Mouse (Mus musculus) midbrain, embryonic 15.5 days (tissue): ENCODE measurements around the gene Cldn10. TPM values are rescaled to one million over a fixed set of nuclear protein-coding genes. Genes with fewer than 3 reads are reported as not detected.
"Not testable (repeated sequence)": the region's sequence is repeated elsewhere in the genome, so short reads cannot be mapped to it uniquely, and the experiment has no call there.

ENCODE experiments used
- ATAC-seq: fragments of 200-750 bp; cut with Nextera tagmentation; replicated peaks from 2 replicates; pipeline ENCODE4 v1.8.0; 2017; ENCODE audit warnings: moderate TSS enrichment
- H3K27ac ChIP-seq: fragments of 300-500 bp; sonication (generic); 2 replicates; pipeline ENCODE4 v1.5.1; 2015; ENCODE audit warnings: mild to moderate bottlenecking, inconsistent platforms
- H3K27me3 ChIP-seq: fragments of 300-500 bp; sonication (generic); replicated peaks from 2 replicates; pipeline ENCODE4 v1.6.1; 2015; ENCODE audit warnings: inconsistent platforms
- H3K36me3 ChIP-seq: fragments of 300-500 bp; sonication (generic); replicated peaks from 2 replicates; pipeline ENCODE4 v1.6.1; 2015; ENCODE audit warnings: inconsistent platforms
- H3K4me1 ChIP-seq: fragments of 300-500 bp; sonication (generic); 2 replicates; pipeline ENCODE4 v1.6.1; 2015; ENCODE audit warnings: inconsistent platforms
- H3K4me2 ChIP-seq: fragments of 300-500 bp; sonication (generic); 2 replicates; pipeline ENCODE4 v1.6.1; 2015; ENCODE audit warnings: inconsistent platforms, mild to moderate bottlenecking, moderate library complexity
- H3K4me3 ChIP-seq: fragments of 300-500 bp; sonication (generic); 2 replicates; pipeline ENCODE4 v1.5.1; 2015; ENCODE audit warnings: mild to moderate bottlenecking, inconsistent platforms
- H3K9ac ChIP-seq: fragments of 300-500 bp; sonication (generic); 2 replicates; pipeline ENCODE4 v1.6.1; 2015; ENCODE audit warnings: mild to moderate bottlenecking, inconsistent platforms
- H3K9me3 ChIP-seq: fragments of 300-500 bp; sonication (generic); 2 replicates; pipeline ENCODE4 v1.6.1; 2016; ENCODE audit warnings: inconsistent platforms
- WGBS: fragments of 180-500 bp; shearing (Covaris S2); methylation state at CpG from one replicate; pipeline ENCODE4 v1.1.7; 2015; ENCODE audit warnings: mixed read lengths; 5-methylcytosine and 5-hydroxymethylcytosine counted together
- polyA plus RNA-seq: library from polyadenylated mRNA; unstranded; fragments of >200 nt; fragmentation: Nextera tagmentation; extraction: Ambion mirVana; gene quantifications from 2 replicates; pipeline ENCODE4 v1.2.1, GENCODE M21; 2015

Cldn10 gene
- polyA plus RNA-seq, result 1.8 TPM in 2 replicates

DNA sequence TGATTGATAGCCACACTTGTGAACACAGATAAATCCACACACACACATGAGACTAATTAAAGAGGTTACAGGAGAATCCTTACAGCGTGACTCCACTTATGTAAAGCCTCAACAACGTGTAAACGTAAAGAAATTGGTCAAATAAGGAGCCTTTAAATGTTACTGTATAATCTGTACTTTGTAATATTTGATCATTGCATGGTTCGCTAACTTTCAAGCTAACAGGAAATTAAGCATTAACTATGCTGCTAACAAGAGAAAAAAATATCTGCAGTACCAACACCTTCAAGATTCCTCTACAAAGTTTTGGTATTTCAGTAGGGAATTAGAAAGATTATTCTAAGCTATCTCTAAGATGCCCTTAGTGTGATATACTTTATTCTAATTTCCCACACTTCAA, at the start of gene Cldn10:
Gene Cldn10 (plus strand): TSS at position 288 of the 400 bp plus-strand sequence.
- Histone ChIP-seq H3K4me3 (no peak within 1 kb of the TSS), H3K9me3 (no peaks in the 10 kb centered on the region), H3K9ac (no peak within 1 kb of the TSS), H3K36me3 (no peaks in the 10 kb centered on the region), H3K4me2 (no peak within 1 kb of the TSS), H3K27ac (no peak within 1 kb of the TSS), H3K4me1 (no peaks in the 10 kb centered on the region), H3K27me3 (no peaks in the 10 kb centered on the region)
- 80% methylated on average over 4 of the region's 4 CpGs for whole genome bisulfite sequencing
- no peak for ATAC-seq

DNA sequence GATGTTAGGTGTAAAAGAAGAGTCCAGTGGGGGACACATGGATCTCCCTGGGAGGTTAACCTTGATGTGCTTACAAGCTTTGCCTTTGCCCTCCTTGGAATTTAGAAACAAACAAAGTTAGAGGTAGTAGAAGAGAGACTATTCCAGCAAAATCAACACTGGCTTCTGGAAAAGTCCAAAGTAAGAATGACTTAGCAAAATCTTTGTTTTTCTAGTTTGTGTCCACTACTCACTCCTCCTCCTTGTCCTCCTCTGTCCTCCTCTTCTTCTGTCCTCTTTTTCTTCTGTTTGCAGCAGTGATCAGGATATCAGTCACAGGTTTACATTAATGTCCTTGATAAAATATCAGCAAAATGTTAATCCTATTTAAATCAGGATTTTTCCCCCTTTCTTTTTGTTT, 45.9 kb upstream of the Cldn10 start:
- no peaks in the 10 kb centered on the region for H3K27me3 ChIP-seq
- no peak for ATAC-seq

DNA sequence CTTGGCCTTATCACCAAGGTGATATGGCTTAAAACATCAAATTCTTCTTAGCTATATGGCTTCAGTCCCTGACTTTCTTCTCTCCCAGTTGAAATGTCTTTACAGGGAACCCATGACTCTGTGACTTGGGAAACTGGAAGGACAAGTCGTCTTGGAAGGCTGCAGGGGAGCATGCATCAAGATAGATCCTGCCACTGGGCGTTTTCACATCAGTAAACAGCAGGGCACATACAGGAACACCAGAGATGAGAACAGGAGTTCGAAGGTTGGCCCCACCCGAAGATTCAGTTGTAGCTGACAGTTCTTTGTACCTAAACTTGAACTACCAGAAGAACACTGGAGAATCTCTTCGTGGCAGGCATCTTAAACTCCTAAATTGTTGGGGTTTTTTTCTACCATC, 44.8 kb upstream of the Cldn10 start:
- no peak for ATAC-seq
- no peaks in the 10 kb centered on the region for H3K36me3 ChIP-seq
- 76% methylated on average over 5 of the region's 5 CpGs for WGBS

More for the DNA sequence above, 45.9 kb upstream of the Cldn10 start:
- H3K4me3 ChIP-seq, result no peak overlapping the region
- H3K4me1 ChIP-seq, result no peaks in the 10 kb centered on the region
- no peaks in the 10 kb centered on the region for H3K36me3 ChIP-seq
- H3K9ac ChIP-seq, result no peak overlapping the region
- H3K9me3 ChIP-seq, result peaks cover 4% of the 10 kb centered on the region; the same call in 1 of the 2 replicates
- H3K27ac ChIP-seq, result no peak overlapping the region
- H3K4me2 ChIP-seq, result no peak overlapping the region

DNA sequence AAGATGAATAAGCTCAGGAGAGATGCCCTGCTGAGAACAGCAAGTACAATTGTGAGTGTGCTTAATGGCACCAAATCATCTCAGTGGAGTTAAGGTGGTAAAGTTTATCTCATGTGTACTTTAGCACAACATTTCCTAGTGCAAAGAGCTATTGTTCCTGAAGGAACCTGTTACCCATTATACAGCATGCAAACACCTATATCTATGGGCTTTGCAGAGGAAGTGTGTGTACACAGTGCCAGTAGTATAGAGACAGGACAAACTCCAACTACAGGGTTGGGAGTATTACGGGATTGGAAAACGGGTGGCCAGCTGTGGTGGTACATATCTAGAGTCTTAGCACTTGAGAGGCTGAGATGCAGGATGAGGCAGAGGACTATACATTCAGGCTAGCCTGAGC, 38.6 kb upstream of the Cldn10 start:
- Histone ChIP-seq H3K27ac (no peak overlapping the region), H3K4me3 (no peak overlapping the region), H3K4me1 (no peaks in the 10 kb centered on the region), H3K9me3 (no peaks in the 10 kb centered on the region), H3K4me2 (no peak overlapping the region), H3K27me3 (no peaks in the 10 kb centered on the region), H3K9ac (no peak overlapping the region), H3K36me3 (no peaks in the 10 kb centered on the region)
- ATAC-seq, result no peak
- 96% methylated on average over 2 of the region's 2 CpGs for WGBS

More for the DNA sequence above, 44.8 kb upstream of the Cldn10 start:
- Histone ChIP-seq H3K9me3 (peaks cover 4% of the 10 kb centered on the region; the same call in 1 of the 2 replicates), H3K4me3 (no peak overlapping the region), H3K27ac (no peak overlapping the region), H3K9ac (no peak overlapping the region), H3K4me2 (no peak overlapping the region), H3K4me1 (no peaks in the 10 kb centered on the region), H3K27me3 (no peaks in the 10 kb centered on the region)

DNA sequence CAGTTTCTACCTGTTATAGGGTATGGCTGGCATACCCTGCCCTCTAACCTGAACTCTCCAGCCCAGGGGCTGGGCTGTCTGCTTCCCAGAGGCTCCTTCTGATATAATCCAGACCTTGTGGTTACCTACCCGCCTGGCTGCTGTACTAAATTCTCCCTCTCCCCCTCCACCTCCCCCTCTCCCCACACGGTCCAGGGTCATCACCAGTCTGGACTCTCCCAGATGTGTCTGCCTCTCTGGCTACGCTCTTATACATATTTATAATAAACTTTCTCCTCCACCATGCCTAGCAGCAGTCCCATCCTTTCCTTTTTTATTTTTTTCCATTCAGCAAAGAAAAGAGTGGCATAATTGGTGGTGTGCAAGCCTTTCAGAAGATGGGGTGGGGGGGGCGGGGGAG, 38.0 kb upstream of the Cldn10 start:
- Histone ChIP-seq H3K4me3 (no peak overlapping the region), H3K4me1 (no peaks in the 10 kb centered on the region), H3K36me3 (no peaks in the 10 kb centered on the region), H3K9ac (no peak overlapping the region), H3K4me2 (no peak overlapping the region), H3K27me3 (no peaks in the 10 kb centered on the region), H3K27ac (no peak overlapping the region), H3K9me3 (no peaks in the 10 kb centered on the region)
- 42% methylated on average over 4 of the region's 4 CpGs for WGBS
- no peak for ATAC-seq

DNA sequence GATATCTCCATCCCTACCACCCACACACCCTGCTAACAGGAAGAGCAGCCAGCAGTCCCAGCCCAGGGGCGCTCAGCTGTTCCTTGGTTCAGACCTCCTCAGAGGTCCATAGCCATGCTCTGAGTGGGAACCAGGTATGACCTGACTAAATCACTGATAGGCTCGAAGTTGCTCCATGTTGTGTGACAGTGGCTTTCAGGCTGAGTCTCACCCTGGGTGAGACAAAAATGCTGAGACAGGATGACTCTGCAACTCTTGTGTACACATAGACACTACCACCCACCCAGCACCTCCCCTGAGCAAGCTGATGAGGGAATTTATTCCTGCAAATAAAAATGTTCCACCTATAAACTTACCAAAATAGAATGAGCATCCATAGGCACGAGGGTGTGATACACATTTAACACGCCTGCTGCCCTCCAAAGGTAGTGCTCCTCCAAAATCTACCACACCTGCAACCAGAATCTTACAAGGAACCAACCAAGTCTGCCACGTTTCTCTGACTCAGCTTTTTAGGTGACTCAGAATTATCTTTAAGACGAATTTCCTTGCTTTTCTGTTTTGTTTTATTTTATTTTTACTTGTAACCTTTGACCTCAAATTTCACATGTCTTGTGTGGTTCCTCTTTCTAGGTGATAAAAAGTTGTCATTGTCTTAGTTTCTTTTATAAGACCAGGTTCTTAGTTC, 37.1 kb upstream of the Cldn10 start:
- WGBS, result 89% methylated on average over 6 of the region's 6 CpGs
- Histone ChIP-seq H3K4me1 (no peaks in the 10 kb centered on the region), H3K9ac (no peak overlapping the region), H3K27me3 (no peaks in the 10 kb centered on the region), H3K27ac (no peak overlapping the region), H3K36me3 (no peaks in the 10 kb centered on the region), H3K4me3 (no peak overlapping the region), H3K4me2 (no peak overlapping the region), H3K9me3 (no peaks in the 10 kb centered on the region)
- ATAC-seq, result no peak

DNA sequence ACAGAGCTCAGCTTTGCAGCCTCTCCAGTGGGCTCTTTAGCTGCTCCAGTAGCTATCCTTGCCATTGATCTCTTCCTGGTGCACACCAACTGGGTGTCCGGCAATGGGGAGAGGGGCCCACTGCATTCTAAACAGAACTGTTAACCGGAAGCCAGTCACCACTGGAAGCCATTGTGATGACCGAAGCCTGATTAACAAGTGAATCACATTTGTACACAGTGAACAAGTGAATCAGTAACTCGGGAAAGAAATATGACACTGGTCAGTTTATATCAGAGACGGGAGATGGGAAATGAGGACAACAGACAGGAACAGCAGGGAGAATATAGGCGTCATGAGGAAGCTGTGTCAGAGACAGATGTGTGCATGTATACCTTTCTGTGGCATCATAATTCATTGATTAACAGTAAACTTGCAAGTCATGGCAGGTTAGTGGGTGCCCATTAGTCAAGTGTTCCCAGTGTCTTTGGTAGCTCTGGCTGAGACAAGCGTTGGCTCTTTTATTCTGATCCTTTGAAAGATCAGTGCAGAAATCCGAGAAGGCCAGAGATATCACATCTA, 36.4 kb upstream of the Cldn10 start:
- no peaks in the 10 kb centered on the region for H3K4me1 ChIP-seq
- no peak overlapping the region for H3K4me2 ChIP-seq
- no peaks in the 10 kb centered on the region for H3K27me3 ChIP-seq
- H3K36me3 ChIP-seq, result no peaks in the 10 kb centered on the region
- ATAC-seq, result no peak
- no peak overlapping the region for H3K27ac ChIP-seq
- 68% methylated on average over 8 of the region's 8 CpGs for WGBS
- no peaks in the 10 kb centered on the region for H3K9me3 ChIP-seq
- H3K4me3 ChIP-seq, result no peak overlapping the region
- H3K9ac ChIP-seq, result no peak overlapping the region

DNA sequence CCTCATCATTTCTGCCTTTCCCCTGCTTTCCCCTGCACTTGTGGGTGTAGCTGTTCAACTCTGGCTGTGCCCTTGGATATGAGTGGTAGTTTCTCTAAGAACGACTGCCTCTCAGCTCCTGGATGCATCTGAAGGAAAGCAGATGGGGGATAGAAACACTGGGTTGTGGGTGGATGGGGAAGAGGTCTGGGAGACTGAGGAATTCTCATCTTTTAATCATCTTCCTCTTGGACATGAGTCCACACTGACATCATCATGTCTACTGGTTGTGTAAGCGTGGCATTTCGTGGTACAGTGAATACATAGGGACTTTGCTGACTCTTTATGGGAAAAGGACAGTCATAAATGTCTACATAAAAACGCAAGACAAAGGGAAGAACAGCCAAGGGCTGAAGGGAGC, 31.7 kb upstream of the Cldn10 start:
- no peak for ATAC-seq
- 85% methylated on average over 4 of the region's 4 CpGs for WGBS
- Histone ChIP-seq H3K4me1 (no peaks in the 10 kb centered on the region), H3K9me3 (no peaks in the 10 kb centered on the region), H3K4me3 (no peak overlapping the region), H3K4me2 (no peak overlapping the region), H3K9ac (no peak overlapping the region), H3K36me3 (no peaks in the 10 kb centered on the region), H3K27ac (no peak overlapping the region), H3K27me3 (no peaks in the 10 kb centered on the region)

DNA sequence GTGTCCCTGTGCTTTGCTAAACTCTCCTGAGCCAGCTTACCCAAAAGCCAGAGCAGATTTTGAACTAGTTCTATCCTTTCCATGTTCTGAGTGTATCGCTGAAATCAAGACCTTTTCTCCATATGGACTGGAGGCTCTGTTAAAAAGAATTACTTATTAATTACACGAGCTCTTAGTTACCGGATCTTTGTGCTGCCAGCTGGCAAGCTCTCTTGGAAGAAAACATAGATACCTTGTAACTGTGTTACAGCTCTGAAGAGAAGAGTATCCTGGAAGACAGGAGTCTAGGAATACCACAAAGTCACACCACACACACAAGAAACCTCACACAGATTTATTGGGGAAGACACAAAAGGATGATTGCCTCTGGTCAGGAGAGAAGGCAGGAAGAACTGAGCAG, 31.1 kb upstream of the Cldn10 start:
- Histone ChIP-seq H3K27me3 (no peaks in the 10 kb centered on the region), H3K9ac (no peak overlapping the region), H3K36me3 (no peaks in the 10 kb centered on the region), H3K9me3 (no peaks in the 10 kb centered on the region), H3K4me2 (no peak overlapping the region), H3K27ac (no peak overlapping the region), H3K4me1 (no peaks in the 10 kb centered on the region), H3K4me3 (no peak overlapping the region)
- ATAC-seq, result no peak
- 87% methylated on average over 3 of the region's 3 CpGs for WGBS

DNA sequence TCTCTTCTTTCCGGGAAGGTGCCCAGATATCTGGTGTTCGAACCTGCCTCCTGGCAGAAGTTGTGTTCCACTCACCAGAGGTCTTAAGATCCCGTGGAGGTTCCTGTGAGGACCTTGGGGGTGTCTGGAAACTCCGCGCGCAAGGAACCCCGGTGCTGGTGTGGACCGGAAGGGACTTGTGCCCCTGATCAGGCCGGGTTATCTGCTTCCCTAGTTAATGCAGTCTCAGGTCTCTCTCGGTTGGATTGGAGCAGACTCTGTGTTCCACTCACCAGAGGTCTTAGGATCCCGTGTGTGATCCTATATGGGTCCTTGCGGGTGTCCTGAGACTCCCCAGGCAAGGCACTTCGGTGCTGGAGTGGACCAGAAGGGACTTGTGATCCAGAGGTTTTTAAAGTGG, 24.3 kb upstream of the Cldn10 start:
- not testable (repeated sequence) for ATAC-seq, H3K9ac ChIP-seq, H3K27ac ChIP-seq, H3K36me3 ChIP-seq, H3K4me3 ChIP-seq, H3K9me3 ChIP-seq, H3K27me3 ChIP-seq, H3K4me2 ChIP-seq, H3K4me1 ChIP-seq
- WGBS, result 94% methylated on average over 13 of the region's 13 CpGs

DNA sequence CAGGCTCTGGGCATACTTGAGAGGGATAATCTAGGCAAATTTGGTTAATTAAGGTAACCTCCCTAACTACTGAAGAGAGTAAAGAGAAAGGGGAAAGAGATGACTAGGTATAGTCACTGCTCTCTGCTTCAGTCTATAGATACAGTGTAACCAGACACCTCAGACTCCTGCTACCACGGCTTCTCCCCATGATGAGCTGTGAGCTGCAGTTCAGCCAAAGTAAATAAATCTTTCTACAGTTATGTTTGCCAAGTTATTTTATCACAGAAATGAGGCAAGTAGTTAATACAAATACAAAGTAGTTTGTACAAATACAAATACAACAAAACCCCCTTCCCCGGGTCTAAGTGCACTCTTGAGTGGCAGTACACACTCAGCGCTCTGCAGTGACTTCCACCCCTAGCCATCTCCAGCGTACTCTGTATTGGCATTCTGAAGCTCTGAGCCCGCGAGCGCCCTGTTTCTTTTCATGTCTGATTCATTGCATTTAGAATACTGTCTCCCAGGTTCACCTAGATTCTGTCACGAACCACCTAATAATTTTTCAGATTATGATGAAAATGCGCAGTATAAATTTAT, 23.7 kb upstream of the Cldn10 start:
- no peak overlapping the region for H3K9ac ChIP-seq
- no peak overlapping the region for H3K4me2 ChIP-seq
- no peaks in the 10 kb centered on the region for H3K9me3 ChIP-seq
- H3K27me3 ChIP-seq, result no peaks in the 10 kb centered on the region; the same call in 1 of the 2 replicates
- H3K27ac ChIP-seq, result no peak overlapping the region
- H3K36me3 ChIP-seq, result no peaks in the 10 kb centered on the region
- H3K4me3 ChIP-seq, result no peak overlapping the region
- 80% methylated on average over 9 of the region's 9 CpGs for WGBS
- H3K4me1 ChIP-seq, result no peaks in the 10 kb centered on the region
- ATAC-seq, result no peak

DNA sequence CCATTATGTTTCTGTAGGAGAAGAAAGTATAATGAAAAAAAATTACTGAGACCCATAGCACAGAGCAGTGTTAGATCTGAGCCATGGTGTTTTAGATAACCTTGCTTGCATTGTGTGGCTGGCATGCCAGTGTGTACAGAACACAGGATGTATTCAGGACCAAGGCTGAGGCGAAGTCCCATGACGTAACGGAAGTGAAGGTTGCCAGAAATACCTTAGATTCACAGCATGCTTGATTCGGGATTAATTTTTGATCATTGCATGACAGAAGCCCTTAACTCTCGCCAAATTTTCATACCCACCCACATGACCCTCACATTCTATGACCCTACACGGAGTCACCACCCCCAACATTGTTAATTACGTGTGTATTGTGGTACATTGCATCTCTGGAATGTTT, 22.4 kb upstream of the Cldn10 start:
- Histone ChIP-seq H3K9ac (no peak overlapping the region), H3K9me3 (no peaks in the 10 kb centered on the region), H3K4me2 (no peak overlapping the region), H3K27me3 (no peaks in the 10 kb centered on the region; the same call in 1 of the 2 replicates), H3K4me3 (no peak overlapping the region), H3K36me3 (no peaks in the 10 kb centered on the region), H3K27ac (no peak overlapping the region), H3K4me1 (no peaks in the 10 kb centered on the region)
- no peak for ATAC-seq
- 84% methylated on average over 7 of the region's 7 CpGs for WGBS

DNA sequence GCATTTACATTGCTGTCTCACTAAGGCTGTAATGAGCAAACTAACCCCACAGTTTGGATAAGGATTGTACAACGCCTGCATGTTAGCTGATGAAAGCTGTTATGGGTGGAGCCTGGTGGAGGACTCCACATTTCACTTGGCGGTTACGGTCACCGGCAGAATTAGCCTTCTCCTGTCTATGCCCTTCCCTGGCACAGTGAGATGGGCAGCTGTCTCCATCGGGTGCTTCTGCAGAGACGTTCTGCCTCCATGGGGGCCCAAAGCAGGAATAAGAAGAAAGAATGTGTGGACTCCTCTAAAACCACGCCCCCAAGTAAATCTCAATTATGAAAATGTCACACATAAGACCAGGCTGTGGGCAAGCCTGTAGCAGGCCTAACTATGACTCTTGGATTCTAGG, 21.8 kb upstream of the Cldn10 start:
- Histone ChIP-seq H3K4me3 (no peak overlapping the region), H3K27ac (no peak overlapping the region), H3K36me3 (no peaks in the 10 kb centered on the region), H3K4me1 (no peaks in the 10 kb centered on the region), H3K9ac (no peak overlapping the region), H3K9me3 (no peaks in the 10 kb centered on the region), H3K4me2 (no peak overlapping the region), H3K27me3 (no peaks in the 10 kb centered on the region; the same call in 1 of the 2 replicates)
- no peak for ATAC-seq
- 79% methylated on average over 7 of the region's 7 CpGs for WGBS
